Mouse (Mus musculus) hindbrain, embryonic 13.5 days (tissue): ENCODE results near the gene Ankzf1. TPM values are rescaled to one million over a fixed set of nuclear protein-coding genes. Genes with fewer than 3 reads are reported as not detected.
A peak's percentile ranks its signal among the peaks of the same experiment; 100 is the strongest.

Experiments
- ATAC-seq: fragments of 200-750 bp; cut with Nextera tagmentation; 2 replicates; pipeline ENCODE4 v1.8.0; 2017; ENCODE audit warnings: moderate TSS enrichment; ENCODE audit not compliant: low FRiP score
- H3K27ac ChIP-seq: fragments of 300-500 bp; sonication (generic); 2 replicates; pipeline ENCODE4 v1.5.1; 2015; ENCODE audit warnings: inconsistent platforms, mild to moderate bottlenecking, moderate library complexity
- H3K27me3 ChIP-seq: fragments of 300-500 bp; sonication (generic); 2 replicates; pipeline ENCODE4 v1.6.1; 2015; ENCODE audit warnings: mild to moderate bottlenecking, inconsistent platforms
- H3K36me3 ChIP-seq: fragments of 300-500 bp; sonication (generic); 2 replicates; pipeline ENCODE4 v1.6.1; 2015; ENCODE audit warnings: mild to moderate bottlenecking, inconsistent platforms
- H3K4me1 ChIP-seq: fragments of 300-500 bp; sonication (generic); replicated peaks from 2 replicates; pipeline ENCODE4 v1.6.1; 2015; ENCODE audit warnings: inconsistent platforms
- H3K4me2 ChIP-seq: fragments of 300-500 bp; sonication (generic); 2 replicates; pipeline ENCODE4 v1.6.1; 2015; ENCODE audit warnings: inconsistent platforms, mild to moderate bottlenecking, moderate library complexity
- H3K4me3 ChIP-seq: fragments of 300-500 bp; sonication (generic); 2 replicates; pipeline ENCODE4 v1.5.1; 2015; ENCODE audit warnings: mild to moderate bottlenecking, inconsistent platforms
- H3K9ac ChIP-seq: fragments of 300-500 bp; sonication (generic); 2 replicates; pipeline ENCODE4 v1.6.1; 2015; ENCODE audit warnings: mild to moderate bottlenecking, inconsistent platforms
- H3K9me3 ChIP-seq: fragments of 300-500 bp; sonication (generic); 2 replicates; pipeline ENCODE4 v1.6.1; 2016; ENCODE audit warnings: inconsistent platforms
- WGBS: fragments of 180-500 bp; shearing (Covaris S2); methylation state at CpG from one replicate; pipeline ENCODE4 v1.1.7; 2015; 5-methylcytosine and 5-hydroxymethylcytosine counted together
- polyA plus RNA-seq: library from polyadenylated mRNA; unstranded; fragments of >200 nt; fragmentation: Nextera tagmentation; extraction: Ambion mirVana; gene quantifications from 2 replicates; pipeline ENCODE4 v1.2.1, GENCODE M21; 2015

Ankzf1 gene
- 23.4 and 24.5 TPM in 2 replicates for polyA plus RNA-seq

GRCm38 (mm10) chr1:75191622-75192402, at the start of gene Ankzf1, which contains the start of gene Atg9a:
Ankzf1 (plus strand) TSS chr1:75192151.
Atg9a (minus strand) TSS chr1:75192196.
- no peaks in the 10 kb centered on the region for H3K27me3 ChIP-seq

GRCm38 (mm10) chr1:75142301-75143261, 49.4 kb upstream of the Ankzf1 start, which contains the start of the genes Cnppd1 and Retreg2:
Cnppd1 (minus strand) TSS chr1:75142711.
Retreg2 (plus strand) TSS chr1:75142778.
- ATAC-seq = peak; percentile 89
- Histone ChIP-seq H3K4me2 (peak within 1 kb of the TSS; percentile 87), H3K36me3 (peaks cover 56% of the 10 kb centered on the region), H3K9ac (peak within 1 kb of the TSS; percentile 91), H3K9me3 (no peaks in the 10 kb centered on the region), H3K27ac (peak within 1 kb of the TSS; percentile 98), H3K27me3 (no peaks in the 10 kb centered on the region), H3K4me1 (peaks cover 51% of the 10 kb centered on the region), H3K4me3 (peak within 1 kb of the TSS; percentile 70)
- under 1% methylated on average over 80 of the region's 91 CpGs for WGBS

More at GRCm38 (mm10) chr1:75191622-75192402, at the start of gene Ankzf1, which contains the start of gene Atg9a:
- Histone ChIP-seq H3K4me3 (peak within 1 kb of the TSS; percentile 78), H3K4me1 (peaks cover 27% of the 10 kb centered on the region), H3K36me3 (peaks cover 52% of the 10 kb centered on the region), H3K4me2 (peak within 1 kb of the TSS; percentile 94), H3K9me3 (no peaks in the 10 kb centered on the region), H3K27ac (peak within 1 kb of the TSS; percentile 96), H3K9ac (peak within 1 kb of the TSS; percentile 93)
- peak; percentile 99 for ATAC-seq
- under 1% methylated on average over 55 of the region's 56 CpGs for WGBS

- Histone ChIP-seq H3K27ac (no peak overlapping the region), H3K9ac (no peak overlapping the region), H3K4me1 (peaks cover 35% of the 10 kb centered on the region), H3K36me3 (peaks cover 54% of the 10 kb centered on the region), H3K27me3 (no peaks in the 10 kb centered on the region), H3K4me2 (no peak overlapping the region), H3K9me3 (no peaks in the 10 kb centered on the region), H3K4me3 (no peak overlapping the region)
- ATAC-seq = no peak
- WGBS = 87% methylated on average over 3 of the region's 3 CpGs
Measured at GRCm38 (mm10) chr1:75145589-75145988, 46.4 kb upstream of the Ankzf1 start.

- Histone ChIP-seq H3K4me1 (peaks cover 19% of the 10 kb centered on the region), H3K4me3 (no peak overlapping the region), H3K4me2 (no peak overlapping the region), H3K9ac (no peak overlapping the region), H3K9me3 (no peaks in the 10 kb centered on the region), H3K27ac (no peak overlapping the region), H3K36me3 (peaks cover 54% of the 10 kb centered on the region), H3K27me3 (no peaks in the 10 kb centered on the region)
- ATAC-seq = no peak
- WGBS = 88% methylated on average over 7 of the region's 7 CpGs
Measured at GRCm38 (mm10) chr1:75147411-75148135, 44.4 kb upstream of the Ankzf1 start.

- H3K27me3 ChIP-seq = no peaks in the 10 kb centered on the region
- H3K4me1 ChIP-seq = peaks cover 14% of the 10 kb centered on the region
- H3K36me3 ChIP-seq = peaks cover 54% of the 10 kb centered on the region
- no peak for ATAC-seq
- no peak overlapping the region for H3K4me3 ChIP-seq
- no peaks in the 10 kb centered on the region for H3K9me3 ChIP-seq
- no peak overlapping the region for H3K4me2 ChIP-seq
- 95% methylated on average over 4 of the region's 4 CpGs for WGBS
- no peak overlapping the region for H3K9ac ChIP-seq
- H3K27ac ChIP-seq = no peak overlapping the region
Measured at GRCm38 (mm10) chr1:75148727-75149126, 43.2 kb upstream of the Ankzf1 start.

GRCm38 (mm10) chr1:75155837-75156236, 36.1 kb upstream of the Ankzf1 start:
- Histone ChIP-seq H3K27me3 (no peaks in the 10 kb centered on the region), H3K36me3 (no peaks in the 10 kb centered on the region), H3K4me1 (no peaks in the 10 kb centered on the region), H3K9me3 (no peaks in the 10 kb centered on the region), H3K4me2 (no peak overlapping the region), H3K9ac (no peak overlapping the region), H3K4me3 (no peak overlapping the region), H3K27ac (no peak overlapping the region)
- no peak for ATAC-seq
- WGBS = 71% methylated on average over 3 of the region's 3 CpGs

- Histone ChIP-seq H3K4me2 (no peak overlapping the region), H3K36me3 (no peaks in the 10 kb centered on the region), H3K27me3 (no peaks in the 10 kb centered on the region), H3K27ac (no peak overlapping the region), H3K9ac (no peak overlapping the region), H3K4me3 (no peak overlapping the region), H3K9me3 (no peaks in the 10 kb centered on the region), H3K4me1 (no peaks in the 10 kb centered on the region)
- ATAC-seq = no peak
Measured at GRCm38 (mm10) chr1:75158990-75159389, 33.0 kb upstream of the Ankzf1 start.

GRCm38 (mm10) chr1:75159540-75160255, 32.3 kb upstream of the Ankzf1 start:
- H3K4me3 ChIP-seq = no peak overlapping the region
- 73% methylated on average over 5 of the region's 5 CpGs for WGBS
- ATAC-seq = no peak

GRCm38 (mm10) chr1:75160256-75160617, 31.7 kb upstream of the Ankzf1 start:
- no peaks in the 10 kb centered on the region for H3K27me3 ChIP-seq
- no peak overlapping the region for H3K4me2 ChIP-seq
- H3K27ac ChIP-seq = no peak overlapping the region
- H3K4me3 ChIP-seq = no peak overlapping the region
- no peak overlapping the region for H3K9ac ChIP-seq
- no peaks in the 10 kb centered on the region for H3K9me3 ChIP-seq
- no peak for ATAC-seq
- H3K36me3 ChIP-seq = no peaks in the 10 kb centered on the region
- 84% methylated on average over 4 of the region's 4 CpGs for WGBS
- no peaks in the 10 kb centered on the region for H3K4me1 ChIP-seq

More at GRCm38 (mm10) chr1:75159540-75160255, 32.3 kb upstream of the Ankzf1 start:
- H3K36me3 ChIP-seq = no peaks in the 10 kb centered on the region
- H3K27ac ChIP-seq = no peak overlapping the region
- H3K9ac ChIP-seq = no peak overlapping the region
- no peaks in the 10 kb centered on the region for H3K9me3 ChIP-seq
- H3K4me2 ChIP-seq = no peak overlapping the region
- no peaks in the 10 kb centered on the region for H3K27me3 ChIP-seq
- H3K4me1 ChIP-seq = no peaks in the 10 kb centered on the region

- Histone ChIP-seq H3K27me3 (no peaks in the 10 kb centered on the region), H3K9ac (peak overlapping the region; percentile 76; the same call in 1 of the 2 replicates), H3K27ac (peak overlapping the region; percentile 56), H3K4me2 (peak overlapping the region; percentile 75), H3K36me3 (peaks cover 30% of the 10 kb centered on the region), H3K4me3 (peak overlapping the region; percentile 72), H3K4me1 (peaks cover 15% of the 10 kb centered on the region), H3K9me3 (no peaks in the 10 kb centered on the region)
- 8% methylated on average over 7 of the region's 7 CpGs for WGBS
- peak; percentile 53 for ATAC-seq
Measured at GRCm38 (mm10) chr1:75168093-75168471, 23.9 kb upstream of the Ankzf1 start.
